Mouse (Mus musculus): Measurements from ENCODE around the gene Krt12. TPM values are rescaled to one million over a fixed set of nuclear protein-coding genes. Genes with fewer than 3 reads are reported as not detected.

The Krt12 gene
- total and polyA plus RNA-seq, 2 experiments, result not detected

DNA sequence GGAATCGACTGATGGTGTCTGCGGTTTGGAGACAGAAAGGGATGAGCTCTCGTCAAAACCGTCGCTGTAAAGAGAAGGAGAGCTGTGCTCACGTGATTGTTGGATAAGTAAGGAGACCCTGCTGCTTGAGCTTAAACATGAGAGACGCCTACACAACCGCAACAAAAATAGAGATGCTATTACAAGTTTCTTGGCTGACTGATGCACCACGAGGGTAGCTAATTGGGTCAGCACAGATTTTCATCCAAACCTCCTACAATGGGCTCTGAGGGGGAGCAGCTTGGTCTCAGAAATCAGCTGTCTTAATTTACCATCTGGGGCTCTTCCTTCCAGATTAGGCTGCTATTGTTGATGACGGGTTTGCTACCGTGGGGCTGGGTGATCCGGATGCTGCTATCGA is 5.2 kb downstream of the Krt12 start:
- H3K79me2 ChIP-seq (ENCODE audit: control insufficient read depth, insufficient read depth, low read length), result no peaks in the 10 kb centered on the region
- H3K9ac ChIP-seq (ENCODE audit: low read depth, low read length), result no peak overlapping the region
- no peak for TF ChIP-seq CTCF (IDR thresholded peaks at IDR 0.05; ENCODE audit: low read depth, low read length)
- no peak for TF ChIP-seq POLR2A (IDR thresholded peaks at IDR 0.05; ENCODE audit: extremely low read depth, insufficient read depth, low read length)
- H3K27ac ChIP-seq (replicated peaks; ENCODE audit: insufficient read depth, low read depth, low read length), result no peak overlapping the region
- 84% methylated on average over 13 of the region's 13 CpGs for WGBS
- H3K4me1 ChIP-seq (ENCODE audit: control insufficient read depth, insufficient read depth, low read length), result no peaks in the 10 kb centered on the region
- H3K36me3 ChIP-seq (ENCODE audit: control insufficient read depth, insufficient read depth, low read length), result no peaks in the 10 kb centered on the region
- peaks cover 5% of the 10 kb centered on the region for H3K27me3 ChIP-seq (ENCODE audit: control insufficient read depth, insufficient read depth, low read length)
- no peak overlapping the region for H3K4me3 ChIP-seq (ENCODE audit: insufficient read depth, low read depth, low read length)
- DNase-seq (ENCODE audit: extremely low read depth, low read depth, low spot score), result no peak

GRCm38 (mm10) chr11:99414463-99415147 is 7.5 kb downstream of the Krt12 start:
- no peak overlapping the region for H3K27ac ChIP-seq (replicated peaks; ENCODE audit: insufficient read depth, low read depth, low read length)
- peaks cover 5% of the 10 kb centered on the region for H3K27me3 ChIP-seq (ENCODE audit: control insufficient read depth, insufficient read depth, low read length)
- no peak overlapping the region for H3K4me3 ChIP-seq (ENCODE audit: insufficient read depth, low read depth, low read length)
- no peaks in the 10 kb centered on the region for H3K79me2 ChIP-seq (ENCODE audit: control insufficient read depth, insufficient read depth, low read length)
- H3K4me1 ChIP-seq (ENCODE audit: control insufficient read depth, insufficient read depth, low read length), result no peaks in the 10 kb centered on the region
- no peak for TF ChIP-seq CTCF (IDR thresholded peaks at IDR 0.05; ENCODE audit: low read depth, low read length)
- no peak overlapping the region for H3K9ac ChIP-seq (ENCODE audit: low read depth, low read length)
- DNase-seq (ENCODE audit: extremely low read depth, low read depth, low spot score), result no peak
- H3K36me3 ChIP-seq (ENCODE audit: control insufficient read depth, insufficient read depth, low read length), result no peaks in the 10 kb centered on the region
- WGBS, result 88% methylated on average over 13 of the region's 13 CpGs

- H3K36me3 ChIP-seq (ENCODE audit: control insufficient read depth, insufficient read depth, low read length), result no peaks in the 10 kb centered on the region
- no peak overlapping the region for H3K4me3 ChIP-seq (ENCODE audit: insufficient read depth, low read depth, low read length)
- no peaks in the 10 kb centered on the region for H3K79me2 ChIP-seq (ENCODE audit: control insufficient read depth, insufficient read depth, low read length)
- no peaks in the 10 kb centered on the region for H3K4me1 ChIP-seq (ENCODE audit: control insufficient read depth, insufficient read depth, low read length)
- WGBS, result 15% methylated on average over 6 of the region's 6 CpGs
- H3K9ac ChIP-seq (ENCODE audit: low read depth, low read length), result no peak overlapping the region
- H3K27me3 ChIP-seq (ENCODE audit: control insufficient read depth, insufficient read depth, low read length), result peaks cover 2% of the 10 kb centered on the region; the same call in 1 of the 2 replicates
- TF ChIP-seq POLR2A (IDR thresholded peaks at IDR 0.05; ENCODE audit: extremely low read depth, insufficient read depth, low read length), result no peak
- no peak overlapping the region for H3K27ac ChIP-seq (replicated peaks; ENCODE audit: insufficient read depth, low read depth, low read length)
- DNase-seq (ENCODE audit: extremely low read depth, low read depth, low spot score), result peak; percentile 44
Measured at GRCm38 (mm10) chr11:99413247-99413646, 8.8 kb downstream of the Krt12 start.

GRCm38 (mm10) chr11:99406186-99406585 is 15.9 kb downstream of the Krt12 start:
- WGBS, result 63% methylated on average over 10 of the region's 10 CpGs
- DNase-seq (ENCODE audit: extremely low read depth, low read depth, low spot score), result no peak
- Histone ChIP-seq H3K36me3 (ENCODE audit: control insufficient read depth, insufficient read depth, low read length) (no peaks in the 10 kb centered on the region), H3K27me3 (ENCODE audit: control insufficient read depth, insufficient read depth, low read length) (peaks cover 5% of the 10 kb centered on the region; the same call in 1 of the 2 replicates), H3K27ac (replicated peaks; ENCODE audit: insufficient read depth, low read depth, low read length) (no peak overlapping the region), H3K9ac (ENCODE audit: low read depth, low read length) (no peak overlapping the region), H3K4me3 (ENCODE audit: insufficient read depth, low read depth, low read length) (no peak overlapping the region), H3K79me2 (ENCODE audit: control insufficient read depth, insufficient read depth, low read length) (no peaks in the 10 kb centered on the region), H3K4me1 (ENCODE audit: control insufficient read depth, insufficient read depth, low read length) (no peaks in the 10 kb centered on the region)
- TF ChIP-seq POLR2A (IDR thresholded peaks at IDR 0.05; ENCODE audit: extremely low read depth, insufficient read depth, low read length), result no peak
- no peak for TF ChIP-seq CTCF (IDR thresholded peaks at IDR 0.05; ENCODE audit: low read depth, low read length)

- Histone ChIP-seq H3K9ac (ENCODE audit: low read depth, low read length) (no peak overlapping the region), H3K27ac (replicated peaks; ENCODE audit: insufficient read depth, low read depth, low read length) (no peak overlapping the region)
Measured at GRCm38 (mm10) chr11:99399956-99400549, 22.0 kb downstream of the Krt12 start.

DNA sequence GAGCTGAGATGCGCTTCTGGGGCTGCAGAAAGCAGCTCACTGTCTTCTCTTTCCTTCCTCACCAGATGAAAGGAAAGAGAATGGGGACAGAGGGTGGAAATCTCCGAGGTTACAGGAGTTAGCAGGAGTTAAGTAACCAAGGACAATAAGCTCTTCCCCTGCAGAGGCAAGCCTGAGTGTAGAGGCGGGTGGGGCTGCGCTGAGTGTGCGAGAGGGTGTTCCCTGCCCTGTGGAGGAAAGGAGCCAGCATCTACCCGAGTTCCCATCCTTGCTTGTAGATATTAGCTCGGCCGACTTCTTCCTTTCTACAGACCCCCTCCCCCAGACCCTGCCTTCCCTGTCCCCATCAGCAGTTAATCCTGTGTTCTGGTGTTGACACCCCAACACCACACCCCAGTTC is 23.2 kb downstream of the Krt12 start:
- Histone ChIP-seq H3K27me3 (ENCODE audit: control insufficient read depth, insufficient read depth, low read length) (peaks cover 8% of the 10 kb centered on the region; the same call in 1 of the 2 replicates), H3K4me1 (ENCODE audit: control insufficient read depth, insufficient read depth, low read length) (no peaks in the 10 kb centered on the region), H3K36me3 (ENCODE audit: control insufficient read depth, insufficient read depth, low read length) (no peaks in the 10 kb centered on the region), H3K27ac (replicated peaks; ENCODE audit: insufficient read depth, low read depth, low read length) (no peak overlapping the region), H3K9ac (ENCODE audit: low read depth, low read length) (no peak overlapping the region), H3K79me2 (ENCODE audit: control insufficient read depth, insufficient read depth, low read length) (no peaks in the 10 kb centered on the region), H3K4me3 (ENCODE audit: insufficient read depth, low read depth, low read length) (no peak overlapping the region)
- TF ChIP-seq CTCF (IDR thresholded peaks at IDR 0.05; ENCODE audit: low read depth, low read length) (no peak), POLR2A (IDR thresholded peaks at IDR 0.05; ENCODE audit: extremely low read depth, insufficient read depth, low read length) (no peak)
- no peak for DNase-seq (ENCODE audit: extremely low read depth, low read depth, low spot score)
- WGBS, result 54% methylated on average over 8 of the region's 8 CpGs

More at GRCm38 (mm10) chr11:99399956-99400549, 22.0 kb downstream of the Krt12 start:
- TF ChIP-seq POLR2A (IDR thresholded peaks at IDR 0.05; ENCODE audit: extremely low read depth, insufficient read depth, low read length) (no peak), CTCF (IDR thresholded peaks at IDR 0.05; ENCODE audit: low read depth, low read length) (no peak)
- WGBS, result 83% methylated on average over 13 of the region's 13 CpGs
- Histone ChIP-seq H3K27me3 (ENCODE audit: control insufficient read depth, insufficient read depth, low read length) (peaks cover 8% of the 10 kb centered on the region; the same call in 1 of the 2 replicates), H3K4me1 (ENCODE audit: control insufficient read depth, insufficient read depth, low read length) (no peaks in the 10 kb centered on the region), H3K79me2 (ENCODE audit: control insufficient read depth, insufficient read depth, low read length) (no peaks in the 10 kb centered on the region), H3K4me3 (ENCODE audit: insufficient read depth, low read depth, low read length) (no peak overlapping the region), H3K36me3 (ENCODE audit: control insufficient read depth, insufficient read depth, low read length) (no peaks in the 10 kb centered on the region)
- DNase-seq (ENCODE audit: extremely low read depth, low read depth, low spot score), result no peak

Data from liver, adult 2 months (tissue).